Mouse (Mus musculus) intestine, embryonic 14.5 days (tissue): ENCODE results near the gene Spice1. TPM values are rescaled to one million over a fixed set of nuclear protein-coding genes. Genes with fewer than 3 reads are reported as not detected.
A peak's percentile ranks its signal among the peaks of the same experiment; 100 is the strongest.

Experiments
- ATAC-seq: fragments of 200-750 bp; cut with Nextera tagmentation; replicated peaks from 2 replicates; pipeline ENCODE4 v1.8.0; 2017; ENCODE audit warnings: low read depth, moderate number of reproducible peaks, moderate TSS enrichment, moderate library complexity; ENCODE audit not compliant: low FRiP score, low TSS enrichment
- DNase-seq: peaks from one replicate; pipeline ENCODE4 v3.0.0-alpha.2; 2018; ENCODE audit warnings: low spot score
- H3K27ac ChIP-seq: fragments of 300-500 bp; sonication (generic); 2 replicates; pipeline ENCODE4 v1.5.1; 2014; ENCODE audit warnings: low read depth, mild to moderate bottlenecking, control low read depth
- H3K27me3 ChIP-seq: fragments of 300-500 bp; sonication (generic); replicated peaks from 2 replicates; pipeline ENCODE4 v1.6.1; 2014; ENCODE audit warnings: low read length, control low read depth; ENCODE audit not compliant: control insufficient read depth, insufficient read depth
- H3K36me3 ChIP-seq: fragments of 300-500 bp; sonication (generic); 2 replicates; pipeline ENCODE4 v1.6.1; 2014; ENCODE audit warnings: low read length, control low read depth; ENCODE audit not compliant: control insufficient read depth, insufficient read depth
- H3K4me1 ChIP-seq: fragments of 300-500 bp; sonication (generic); replicated peaks from 2 replicates; pipeline ENCODE4 v1.6.1; 2014; ENCODE audit warnings: low read length, control low read depth, mixed read lengths; ENCODE audit not compliant: control insufficient read depth, insufficient read depth
- H3K4me2 ChIP-seq: fragments of 300-500 bp; sonication (generic); 2 replicates; pipeline ENCODE4 v1.6.1; 2014; ENCODE audit warnings: low read length
- H3K4me3 ChIP-seq: fragments of 300-500 bp; sonication (generic); 2 replicates; pipeline ENCODE4 v1.5.1; 2014; ENCODE audit warnings: low read depth, low read length, control low read depth, mixed read lengths
- H3K9ac ChIP-seq: fragments of 300-500 bp; sonication (generic); 2 replicates; pipeline ENCODE4 v1.6.1; 2014; ENCODE audit warnings: mild to moderate bottlenecking, low read length
- H3K9me3 ChIP-seq: fragments of 300-500 bp; sonication (generic); 2 replicates; pipeline ENCODE4 v1.6.1; 2016; ENCODE audit warnings: low read length, control low read depth; ENCODE audit not compliant: control insufficient read depth
- WGBS: fragments of 180-500 bp; shearing (Covaris S2); extraction: QIAGEN DNeasy Blood & Tissue Kit; methylation state at CpG from one replicate; pipeline ENCODE4 v1.1.7; 2014; 5-methylcytosine and 5-hydroxymethylcytosine counted together
- polyA plus RNA-seq: library from polyadenylated mRNA; unstranded; fragments of >200 nt; fragmentation: Nextera tagmentation; extraction: Ambion mirVana; gene quantifications from 2 replicates; pipeline ENCODE4 v1.2.1, GENCODE M21; 2014

The Spice1 gene
- polyA plus RNA-seq, 1 experiment from 2014 or later, result 31.6 TPM

DNA sequence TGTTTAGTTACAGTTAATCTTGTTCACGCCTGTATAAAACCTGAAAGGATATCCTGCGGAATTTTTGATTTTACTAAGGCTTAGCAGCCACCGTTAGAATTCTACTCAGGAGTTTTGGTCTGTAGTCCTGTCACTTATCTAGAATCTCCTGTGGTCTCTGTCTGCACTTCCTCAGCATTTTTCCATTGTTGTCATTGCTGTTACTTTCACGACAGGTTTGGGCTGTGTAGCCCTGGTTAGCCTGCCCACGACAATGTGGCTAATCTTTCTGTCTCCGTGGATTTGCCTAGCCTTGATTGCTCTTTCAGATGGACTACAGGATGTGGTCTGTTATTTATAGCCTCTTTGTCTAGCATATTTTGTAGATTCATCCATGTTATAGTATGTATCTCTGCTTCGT is 9.4 kb downstream of the Spice1 start:
- ATAC-seq, result no peak

DNA sequence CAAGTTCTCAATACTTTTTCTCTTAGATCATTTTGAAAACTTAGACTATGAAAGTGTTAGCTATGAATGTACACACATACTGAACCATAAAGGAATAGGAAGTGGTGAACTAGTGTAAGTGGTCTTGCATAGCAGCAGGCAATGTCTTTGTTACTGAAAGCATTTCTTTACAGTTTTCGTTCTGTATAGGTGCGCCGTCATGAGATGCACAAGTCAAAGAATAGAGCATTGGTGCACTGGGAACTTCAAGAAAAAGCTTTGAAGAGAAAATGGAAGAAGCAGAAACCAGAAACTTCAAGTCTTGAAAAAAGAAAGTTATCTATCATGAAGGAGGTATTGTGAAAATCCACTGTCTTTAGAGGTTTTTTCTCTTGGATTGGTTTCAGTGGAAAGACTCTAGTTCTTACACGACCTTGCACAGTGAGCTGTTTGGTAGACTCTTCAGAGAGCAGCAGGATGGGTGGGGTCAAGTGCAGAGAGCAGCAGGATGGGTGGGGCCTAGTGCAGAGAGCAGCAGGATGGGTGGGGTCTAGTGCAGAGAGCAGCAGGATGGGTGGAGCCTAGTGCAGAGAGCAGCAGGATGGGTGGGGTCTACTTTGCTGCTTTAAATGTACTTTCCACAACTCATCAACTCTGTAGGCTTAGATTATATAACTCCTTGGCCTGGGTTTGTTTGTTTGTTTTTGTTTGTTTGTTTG is 10.8 kb downstream of the Spice1 start:
- H3K4me1 ChIP-seq, result no peaks in the 10 kb centered on the region
- peaks cover 31% of the 10 kb centered on the region for H3K36me3 ChIP-seq
- H3K4me2 ChIP-seq, result no peak overlapping the region
- H3K9ac ChIP-seq, result no peak overlapping the region
- no peaks in the 10 kb centered on the region for H3K27me3 ChIP-seq
- H3K27ac ChIP-seq, result no peak overlapping the region
- ATAC-seq (peak; percentile 47), DNase-seq (no peak)
- H3K4me3 ChIP-seq, result no peak overlapping the region
- no peaks in the 10 kb centered on the region for H3K9me3 ChIP-seq
- 81% methylated on average over 4 of the region's 4 CpGs for WGBS

More for the DNA sequence above, 9.4 kb downstream of the Spice1 start:
- no peak overlapping the region for H3K27ac ChIP-seq
- peaks cover 25% of the 10 kb centered on the region for H3K36me3 ChIP-seq
- H3K4me3 ChIP-seq, result no peak overlapping the region
- 60% methylated on average over 7 of the region's 7 CpGs for WGBS
- no peaks in the 10 kb centered on the region for H3K4me1 ChIP-seq
- H3K27me3 ChIP-seq, result no peaks in the 10 kb centered on the region
- H3K9ac ChIP-seq, result no peak overlapping the region
- H3K9me3 ChIP-seq, result no peaks in the 10 kb centered on the region
- DNase-seq, result no peak
- H3K4me2 ChIP-seq, result no peak overlapping the region

DNA sequence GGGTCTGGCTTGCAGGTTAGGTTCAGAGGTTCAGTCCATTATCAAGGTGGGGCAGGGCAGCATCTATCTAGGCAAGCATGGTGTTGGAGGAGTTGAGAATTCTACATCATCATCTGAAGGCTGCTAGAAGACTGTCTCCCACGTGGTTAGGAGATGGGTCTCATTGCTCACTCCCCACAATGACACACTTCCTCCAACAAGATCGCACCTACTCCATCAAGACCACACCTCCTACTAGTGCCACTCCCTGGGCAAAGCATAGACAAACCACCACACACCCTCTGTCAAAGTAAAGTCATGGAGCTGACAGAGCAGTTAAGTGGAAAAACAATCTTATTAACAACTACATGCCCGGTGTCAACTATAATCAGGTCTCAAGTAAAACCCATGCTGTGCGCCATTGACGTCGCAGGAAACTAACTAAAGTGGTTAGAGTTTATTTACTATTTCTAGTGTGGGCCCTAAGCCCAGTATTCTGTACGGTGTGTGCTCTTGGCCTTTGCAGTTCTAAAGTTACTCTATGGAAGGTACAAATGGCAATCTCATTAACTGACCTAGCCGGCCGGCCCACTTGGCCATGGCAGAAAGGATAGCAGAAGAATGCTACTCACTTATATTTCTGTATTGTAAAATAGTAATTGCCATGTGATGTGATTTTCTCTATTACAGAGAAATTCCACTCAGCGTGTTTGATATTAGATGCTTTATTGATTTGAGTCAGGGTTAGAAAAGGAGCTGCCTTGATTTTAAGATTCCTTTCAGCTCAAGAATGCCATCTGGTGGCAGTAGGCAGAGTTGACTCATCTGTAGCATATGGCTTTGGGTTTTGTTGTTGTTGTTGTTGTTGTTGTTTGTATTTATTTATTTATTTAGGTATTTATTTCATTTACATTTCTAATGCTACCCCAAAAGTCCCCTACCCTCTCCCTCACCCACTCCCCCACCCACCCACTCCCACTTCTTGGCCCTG is 15.3 kb downstream of the Spice1 start:
- H3K9me3 ChIP-seq, result no peaks in the 10 kb centered on the region
- ATAC-seq, result no peak
- H3K36me3 ChIP-seq, result peaks cover 47% of the 10 kb centered on the region
- no peaks in the 10 kb centered on the region for H3K4me1 ChIP-seq
- H3K27me3 ChIP-seq, result no peaks in the 10 kb centered on the region
- H3K9ac ChIP-seq, result no peak overlapping the region
- H3K4me3 ChIP-seq, result no peak overlapping the region
- WGBS, result 90% methylated on average over 10 of the region's 10 CpGs
- DNase-seq, result no peak
- H3K27ac ChIP-seq, result no peak overlapping the region
- no peak overlapping the region for H3K4me2 ChIP-seq

DNA sequence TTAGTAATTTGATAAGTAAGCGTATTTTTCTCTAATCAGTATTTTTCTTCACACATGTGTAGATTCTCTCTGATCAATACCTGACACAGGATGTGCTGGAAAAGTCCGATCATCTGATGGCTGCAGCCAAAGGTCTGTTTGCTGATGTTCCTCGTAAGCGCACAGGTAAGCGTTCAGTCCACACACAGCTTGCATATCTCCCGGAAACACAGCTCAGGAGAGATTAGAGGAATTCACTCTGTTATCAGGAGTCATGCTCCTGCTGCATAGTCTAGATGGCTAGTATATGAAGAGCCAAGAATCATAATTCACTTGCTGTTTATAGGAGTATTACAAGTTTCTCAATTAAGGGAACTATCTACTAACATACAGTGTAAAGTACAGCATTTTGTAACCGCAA is 18.6 kb downstream of the Spice1 start:
- H3K36me3 ChIP-seq, result peaks cover 38% of the 10 kb centered on the region
- H3K4me1 ChIP-seq, result no peaks in the 10 kb centered on the region
- WGBS, result 87% methylated on average over 7 of the region's 7 CpGs
- no peak overlapping the region for H3K27ac ChIP-seq
- H3K9ac ChIP-seq, result no peak overlapping the region
- no peak overlapping the region for H3K4me3 ChIP-seq
- H3K27me3 ChIP-seq, result no peaks in the 10 kb centered on the region
- H3K9me3 ChIP-seq, result no peaks in the 10 kb centered on the region
- DNase-seq (no peak), ATAC-seq (no peak)
- no peak overlapping the region for H3K4me2 ChIP-seq

DNA sequence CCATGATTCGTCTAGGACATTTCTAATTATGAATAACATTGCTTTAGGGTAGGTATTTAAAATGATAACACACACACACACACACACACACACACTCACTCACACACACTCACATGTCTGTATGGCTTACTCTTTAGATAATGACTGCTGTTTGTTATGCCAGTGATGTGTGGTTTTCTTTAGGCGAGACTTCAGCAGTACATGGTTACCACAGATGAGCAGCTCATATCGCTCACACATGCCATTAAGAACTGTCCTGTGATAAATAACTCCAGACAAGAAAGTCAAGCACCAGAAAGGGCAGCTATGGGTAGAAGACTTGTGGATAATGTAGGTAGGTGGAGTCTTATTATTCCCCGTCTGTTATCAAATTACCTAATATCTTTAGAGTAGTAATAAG is 28.5 kb downstream of the Spice1 start:
- DNase-seq, result no peak
- Histone ChIP-seq H3K9me3 (no peaks in the 10 kb centered on the region), H3K4me2 (no peak overlapping the region), H3K9ac (no peak overlapping the region), H3K27me3 (no peaks in the 10 kb centered on the region), H3K4me3 (no peak overlapping the region), H3K4me1 (peaks cover under 1% of the 10 kb centered on the region; the same call in 1 of the 2 replicates), H3K36me3 (peaks cover 57% of the 10 kb centered on the region), H3K27ac (no peak overlapping the region)
- WGBS, result 87% methylated on average over 4 of the region's 4 CpGs
- ATAC-seq, result no peak

DNA sequence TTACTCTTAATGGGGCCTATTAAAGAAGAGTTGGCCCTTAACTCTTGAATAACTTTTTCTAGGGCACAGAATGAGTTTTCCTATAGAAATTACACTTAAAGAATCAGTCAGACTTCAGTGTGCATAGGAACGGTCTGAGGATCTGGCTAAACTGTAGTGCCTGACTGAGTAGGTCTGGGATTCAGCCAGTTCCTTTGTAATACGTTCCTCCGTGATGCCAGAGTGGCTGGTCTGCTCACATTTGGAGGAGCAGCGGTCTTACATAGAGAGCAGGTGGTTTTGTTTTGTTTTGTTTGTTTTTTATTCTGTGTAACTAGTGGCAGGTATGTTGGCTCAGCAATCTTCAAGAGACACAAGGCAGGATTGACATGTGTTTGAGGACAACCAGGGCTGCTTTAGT is 33.1 kb downstream of the Spice1 start:
- H3K27me3 ChIP-seq, result no peaks in the 10 kb centered on the region
- no peaks in the 10 kb centered on the region for H3K9me3 ChIP-seq
- H3K9ac ChIP-seq, result no peak overlapping the region
- H3K4me3 ChIP-seq, result no peak overlapping the region
- ATAC-seq (no peak), DNase-seq (no peak)
- no peak overlapping the region for H3K27ac ChIP-seq
- WGBS, result 45% methylated on average over 4 of the region's 4 CpGs
- no peak overlapping the region for H3K4me2 ChIP-seq
- peaks cover 4% of the 10 kb centered on the region for H3K4me1 ChIP-seq
- peaks cover 24% of the 10 kb centered on the region for H3K36me3 ChIP-seq

DNA sequence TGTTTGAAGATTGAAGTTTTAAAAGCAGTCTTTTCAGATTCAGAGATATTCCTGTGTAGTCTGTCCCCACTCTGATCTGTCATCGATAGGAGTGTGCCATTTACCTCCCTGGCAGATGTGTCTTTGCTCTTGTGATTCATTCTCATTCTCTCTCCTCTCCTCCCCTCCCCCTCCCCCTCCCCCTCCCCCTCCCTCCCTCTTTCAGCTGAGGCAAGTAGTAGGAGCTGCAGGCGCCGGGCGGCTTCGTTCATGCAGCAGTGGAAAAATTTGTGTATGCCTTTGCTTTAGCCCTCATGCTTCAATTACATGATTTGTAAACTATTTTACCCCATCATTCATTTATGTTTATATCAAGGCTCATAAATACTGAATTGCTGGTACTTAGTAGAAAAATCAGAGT is 34.7 kb downstream of the Spice1 start:
- DNase-seq (no peak), ATAC-seq (no peak)
- Histone ChIP-seq H3K4me1 (peaks cover 4% of the 10 kb centered on the region), H3K4me3 (no peak overlapping the region), H3K4me2 (no peak overlapping the region), H3K27ac (no peak overlapping the region), H3K9ac (no peak overlapping the region), H3K9me3 (no peaks in the 10 kb centered on the region), H3K36me3 (peaks cover 20% of the 10 kb centered on the region), H3K27me3 (no peaks in the 10 kb centered on the region)
- WGBS, result 13% methylated on average over 4 of the region's 5 CpGs

DNA sequence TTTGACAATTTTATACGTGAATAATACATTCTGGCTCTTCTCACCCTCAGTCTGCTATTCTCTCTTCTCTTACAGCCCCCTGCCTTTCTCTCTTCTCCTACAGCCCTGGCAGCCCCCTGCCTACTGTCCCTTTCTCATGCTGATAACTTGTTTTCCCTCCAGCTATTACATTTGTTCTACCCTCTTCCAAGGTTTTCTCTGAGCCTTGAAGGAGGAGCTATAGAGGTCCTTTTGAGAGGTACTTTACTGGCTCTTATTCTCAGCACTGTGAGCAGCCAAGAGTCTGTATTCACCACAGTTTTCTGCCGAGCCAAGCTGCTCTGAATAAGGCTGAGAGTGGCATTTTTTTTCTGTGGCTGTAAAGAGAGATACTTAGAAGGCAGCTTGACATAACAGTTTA is 36.6 kb downstream of the Spice1 start:
- Histone ChIP-seq H3K36me3 (peaks cover 14% of the 10 kb centered on the region), H3K4me1 (peaks cover 4% of the 10 kb centered on the region), H3K27ac (no peak overlapping the region), H3K9me3 (no peaks in the 10 kb centered on the region), H3K4me3 (no peak overlapping the region), H3K4me2 (no peak overlapping the region), H3K9ac (no peak overlapping the region), H3K27me3 (no peaks in the 10 kb centered on the region)
- DNase-seq, result no peak
- 46% methylated on average over 2 of the region's 2 CpGs for WGBS
- no peak for ATAC-seq
